Mouse (Mus musculus): ENCODE data around the gene Tbx18. TPM values are rescaled to one million over a fixed set of nuclear protein-coding genes. Genes with fewer than 3 reads are reported as not detected.

The Tbx18 gene
- total and polyA plus RNA-seq, 3 experiments: not detected

- Histone ChIP-seq H3K79me2 (replicated peaks; ENCODE audit: control insufficient read depth, extremely low read depth, insufficient read depth, poor library complexity, severe bottlenecking) (no peaks in the 10 kb centered on the region), H3K9me3 (replicated peaks; ENCODE audit: low read length) (peaks cover 23% of the 10 kb centered on the region), H3K4me2 (ENCODE audit: insufficient read depth, low read depth, poor library complexity, severe bottlenecking) (no peak overlapping the region), H3K4me1 (ENCODE audit: control insufficient read depth in 1 of 2, insufficient read depth in 2 of 2) (no peaks in the 10 kb centered on the region), H3K4me3 (replicated peaks in 1 of 3; ENCODE audit: low read depth in 2 of 3, low read length in 2 of 3, poor library complexity in 1 of 3) (no peak overlapping the region), H3K36me3 (replicated peaks in 1 of 2; ENCODE audit: control insufficient read depth in 1 of 2, insufficient read depth in 1 of 2, low read length in 1 of 2) (no peaks in the 10 kb centered on the region), H3K27me3 (replicated peaks) (no peaks in the 10 kb centered on the region), H3K9ac (ENCODE audit: insufficient read depth, low read depth) (no peak overlapping the region), H3K27ac (ENCODE audit: insufficient read depth, low read depth) (no peak overlapping the region)
- DNase-seq (ENCODE audit: extremely low read depth): no peak
- TF ChIP-seq CHD2 (IDR thresholded peaks at IDR 0.05; ENCODE audit: low read length) (no peak), GABPA (IDR thresholded peaks at IDR 0.05; ENCODE audit: insufficient replicate concordance, low read depth, low read length) (no peak), MYC (IDR thresholded peaks at IDR 0.05; ENCODE audit: low read depth, low read length) (no peak), KAT2A (IDR thresholded peaks at IDR 0.05; ENCODE audit: insufficient replicate concordance, low read length) (no peak), SMC3 (IDR thresholded peaks at IDR 0.05; ENCODE audit: low read depth, low read length) (no peak), JUND (conservative IDR thresholded peaks at IDR 0.05; ENCODE audit: low read depth, low read length) (no peak), USF1 (IDR thresholded peaks at IDR 0.05; ENCODE audit: low read depth, low read length) (no peak), MEF2A (IDR thresholded peaks at IDR 0.05; ENCODE audit: borderline replicate concordance, low read depth, low read length) (no peak), ELF1 (IDR thresholded peaks at IDR 0.05; ENCODE audit: low read depth, low read length) (no peak), IRF4 (IDR thresholded peaks at IDR 0.05; ENCODE audit: low read depth, low read length) (no peak), TBP (conservative IDR thresholded peaks at IDR 0.05; ENCODE audit: low read depth, low read length) (no peak), JUN (IDR thresholded peaks at IDR 0.05; ENCODE audit: insufficient read depth, low read depth, low read length) (no peak), RAD21 (IDR thresholded peaks at IDR 0.05; ENCODE audit: low read depth, low read length) (no peak), RCOR1 (conservative IDR thresholded peaks at IDR 0.05; ENCODE audit: low read depth, low read length) (no peak), ZMIZ1 (IDR thresholded peaks at IDR 0.05; ENCODE audit: low read depth, low read length) (no peak), NELFE (IDR thresholded peaks at IDR 0.05; ENCODE audit: low read depth, low read length) (no peak), TCF12 (IDR thresholded peaks at IDR 0.05; ENCODE audit: low read depth, low read length) (no peak), BHLHE40 (IDR thresholded peaks at IDR 0.05; ENCODE audit: low read depth, low read length) (no peak)
- in situ Hi-C loops (cut with MboI; ENCODE audit: low pct_ligation_motif_present, low pct_unique_long_range_greater_than_20kb, low sequenced_read_pairs) (no loop called here), dilution Hi-C loops (cut with MboI; ENCODE audit: extremely low pct_ligation_motif_present, extremely low pct_unique_long_range_greater_than_20kb, low sequenced_read_pairs) (no loop called here)
These were observed 1.6 kb upstream of the Tbx18 start for GRCm38 (mm10) chr9:87732416-87733235.

GRCm38 (mm10) chr9:87730271-87730960 is 644 bp downstream of the Tbx18 start:
- TF ChIP-seq IRF4 (IDR thresholded peaks at IDR 0.05; ENCODE audit: low read depth, low read length): no peak
- no peak for TF ChIP-seq POLR2A (IDR thresholded peaks at IDR 0.05; ENCODE audit: low read depth, low read length)
- TF ChIP-seq TCF12 (IDR thresholded peaks at IDR 0.05; ENCODE audit: low read depth, low read length): no peak
- no peak for TF ChIP-seq ETS1 (conservative IDR thresholded peaks at IDR 0.05; ENCODE audit: low read depth, low read length)
- no peak for TF ChIP-seq PAX5 (IDR thresholded peaks at IDR 0.05; ENCODE audit: low read length)
- no peak for TF ChIP-seq ELF1 (IDR thresholded peaks at IDR 0.05; ENCODE audit: low read depth, low read length)
- TF ChIP-seq RAD21 (IDR thresholded peaks at IDR 0.05; ENCODE audit: low read depth, low read length): no peak
- dilution Hi-C loops (cut with MboI; ENCODE audit: extremely low pct_ligation_motif_present, extremely low pct_unique_long_range_greater_than_20kb, low sequenced_read_pairs) (no loop called here), in situ Hi-C loops (cut with MboI; ENCODE audit: low pct_ligation_motif_present, low pct_unique_long_range_greater_than_20kb, low sequenced_read_pairs) (no loop called here)
- Histone ChIP-seq H3K9ac (ENCODE audit: insufficient read depth, low read depth) (no peak overlapping the region), H3K4me3 (replicated peaks in 1 of 3; ENCODE audit: low read depth in 2 of 3, low read length in 2 of 3, poor library complexity in 1 of 3) (no peak overlapping the region), H3K4me2 (ENCODE audit: insufficient read depth, low read depth, poor library complexity, severe bottlenecking) (no peak overlapping the region), H3K27me3 (replicated peaks) (no peaks in the 10 kb centered on the region), H3K27ac (ENCODE audit: insufficient read depth, low read depth) (no peak overlapping the region), H3K79me2 (replicated peaks; ENCODE audit: control insufficient read depth, extremely low read depth, insufficient read depth, poor library complexity, severe bottlenecking) (no peaks in the 10 kb centered on the region), H3K4me1 (ENCODE audit: control insufficient read depth in 1 of 2, insufficient read depth in 2 of 2) (no peaks in the 10 kb centered on the region), H3K9me3 (replicated peaks; ENCODE audit: low read length) (peaks cover 23% of the 10 kb centered on the region), H3K36me3 (replicated peaks in 1 of 2; ENCODE audit: control insufficient read depth in 1 of 2, insufficient read depth in 1 of 2, low read length in 1 of 2) (no peaks in the 10 kb centered on the region)
- DNase-seq (ENCODE audit: extremely low read depth): no peak

Data from CH12.LX (cell line).